Mouse (Mus musculus): ENCODE measurements at regions not wholly inside any gene's neighbourhood (a gene's known extent, or its start where the extent isn't known, plus 50 kb on each side); places are given as distances from the start of the nearest gene placed in this dataset.

GRCm38 (mm10) chr16:30000166-30000565 is 64.0 kb upstream of the Hes1 start:
- DNase-seq: no peak

- no peak for DNase-seq
Measured at GRCm38 (mm10) chr16:30005124-30005523, 59.1 kb upstream of the Hes1 start.

- no peak for DNase-seq
Measured at GRCm38 (mm10) chr16:30006826-30007225, 57.4 kb upstream of the Hes1 start.

- DNase-seq: peak; percentile 92 to 96
Measured at GRCm38 (mm10) chr16:30008451-30009357, 55.5 kb upstream of the Hes1 start.

- peak in 1 of 2 experiments; percentile 42 for DNase-seq
Measured at GRCm38 (mm10) chr16:30009521-30010186, 54.5 kb upstream of the Hes1 start.

- peak; percentile 45 to 74 for DNase-seq
Measured at GRCm38 (mm10) chr16:30013123-30013522, 51.1 kb upstream of the Hes1 start.

- no peak for DNase-seq
Measured at GRCm38 (mm10) chr16:30013943-30014342, 50.2 kb upstream of the Hes1 start.
